Mouse (Mus musculus): ENCODE results near the gene Zbtb44. TPM values are rescaled to one million over a fixed set of nuclear protein-coding genes. Genes with fewer than 3 reads are reported as not detected.

Gene Zbtb44
- polyA plus RNA-seq, 1 experiment from 2014 or later: 7.1 TPM

DNA sequence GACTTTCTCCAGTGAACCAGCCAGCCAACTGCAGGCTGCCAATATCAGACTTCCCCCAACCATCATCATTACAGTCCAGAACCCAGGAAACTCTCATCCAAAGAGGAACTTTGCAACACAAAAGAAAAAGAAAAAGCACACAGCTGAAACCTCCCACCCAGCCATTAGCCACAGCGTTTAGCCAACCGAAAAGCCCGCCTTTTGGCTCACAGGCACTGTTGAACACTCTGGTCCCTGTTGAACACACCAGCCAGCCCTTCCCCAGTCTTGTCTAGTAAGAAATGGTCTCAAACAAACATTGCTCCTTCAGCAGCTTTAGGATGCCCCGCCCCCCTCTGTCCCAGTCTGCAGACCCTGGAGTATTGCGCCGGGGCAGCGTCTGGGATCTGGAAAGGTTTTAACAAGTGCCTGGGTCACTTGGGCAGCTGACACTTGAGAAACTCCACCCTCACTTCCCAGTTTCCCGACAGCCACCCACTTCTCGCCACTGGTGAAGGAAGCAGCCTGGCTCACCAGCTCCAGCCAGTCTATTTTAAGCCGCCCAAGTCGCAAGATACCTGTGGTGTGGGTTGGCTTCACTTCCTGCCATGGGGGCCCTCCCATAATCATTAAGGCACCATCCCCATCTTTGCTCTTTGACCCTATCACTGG is 89.6 kb downstream of the Zbtb44 start:
- WGBS: 64% methylated on average over 11 of the region's 11 CpGs
- H3K9me3 ChIP-seq (replicated peaks): no peaks in the 10 kb centered on the region
- no peaks in the 10 kb centered on the region for H3K36me3 ChIP-seq
- no peak overlapping the region for H3K4me3 ChIP-seq
- no peak overlapping the region for H3K27ac ChIP-seq
- peaks cover 2% of the 10 kb centered on the region; the same call in 1 of the 2 replicates for H3K4me1 ChIP-seq
- H3K9ac ChIP-seq: no peak overlapping the region
- ATAC-seq (ENCODE audit: low FRiP score): no peak
- no peaks in the 10 kb centered on the region for H3K27me3 ChIP-seq
- H3K4me2 ChIP-seq (replicated peaks): no peak overlapping the region

DNA sequence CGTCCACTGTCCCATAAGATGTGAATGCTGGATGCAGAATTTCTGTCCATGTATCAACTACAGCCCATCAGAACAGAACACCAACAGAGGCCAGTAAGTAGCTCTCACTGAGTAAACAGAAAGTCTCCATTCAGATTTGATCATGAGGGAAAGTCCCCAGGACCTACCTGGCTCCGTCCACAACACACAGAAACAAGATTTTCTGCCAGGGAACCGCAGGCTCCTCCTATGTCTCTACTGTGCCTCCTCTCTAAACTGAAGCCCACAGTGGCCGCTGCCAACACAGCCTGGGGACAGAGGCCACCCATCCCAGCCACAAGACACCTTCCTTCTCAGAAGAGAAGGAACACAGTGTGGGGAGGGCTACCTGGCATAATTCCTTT is 90.1 kb downstream of the Zbtb44 start:
- H3K4me2 ChIP-seq (replicated peaks): no peak overlapping the region
- 69% methylated on average over 4 of the region's 4 CpGs for WGBS
- H3K4me1 ChIP-seq: peaks cover 2% of the 10 kb centered on the region; the same call in 1 of the 2 replicates
- ATAC-seq (ENCODE audit: low FRiP score): no peak
- no peak overlapping the region for H3K9ac ChIP-seq
- H3K27me3 ChIP-seq: no peaks in the 10 kb centered on the region
- no peak overlapping the region for H3K27ac ChIP-seq
- H3K9me3 ChIP-seq (replicated peaks): no peaks in the 10 kb centered on the region
- no peaks in the 10 kb centered on the region for H3K36me3 ChIP-seq
- H3K4me3 ChIP-seq: no peak overlapping the region

GRCm38 (mm10) chr9:31122464-31123030 is 92.1 kb downstream of the Zbtb44 start:
- Histone ChIP-seq H3K9me3 (replicated peaks) (no peaks in the 10 kb centered on the region), H3K4me2 (replicated peaks) (no peak overlapping the region), H3K36me3 (no peaks in the 10 kb centered on the region), H3K27ac (no peak overlapping the region), H3K4me3 (no peak overlapping the region), H3K27me3 (no peaks in the 10 kb centered on the region), H3K4me1 (peaks cover 2% of the 10 kb centered on the region; the same call in 1 of the 2 replicates), H3K9ac (no peak overlapping the region)
- WGBS: 63% methylated on average over 13 of the region's 13 CpGs
- ATAC-seq (ENCODE audit: low FRiP score): no peak

Other genes starting within 250 kb of the Zbtb44 start
- 9.6 and 15.2 TPM in 2 replicates for gene Adamts15, start 108.2 kb upstream of the Zbtb44 start, polyA plus RNA-seq (2016; fragmentation: Nextera tagmentation; extraction: Ambion mirVana)
- gene Adamts8, start 88.1 kb upstream of the Zbtb44 start, polyA plus RNA-seq (2016; fragmentation: Nextera tagmentation; extraction: Ambion mirVana): 1.5 and 1.6 TPM in 2 replicates
- gene St14, start 101.2 kb downstream of the Zbtb44 start, polyA plus RNA-seq (2016; fragmentation: Nextera tagmentation; extraction: Ambion mirVana): 3.6 and 7.1 TPM in 2 replicates
- 289 and 297 TPM in 2 replicates for gene Aplp2, start 181.2 kb downstream of the Zbtb44 start, polyA plus RNA-seq (2016; fragmentation: Nextera tagmentation; extraction: Ambion mirVana)
- gene Prdm10, start 249.9 kb downstream of the Zbtb44 start, polyA plus RNA-seq (2016; fragmentation: Nextera tagmentation; extraction: Ambion mirVana): 8.7 and 9.1 TPM in 2 replicates

Data from hindbrain, embryonic 12.5 days (tissue).